Mouse (Mus musculus): ENCODE data around the gene Camsap1. TPM values are rescaled to one million over a fixed set of nuclear protein-coding genes. Genes with fewer than 3 reads are reported as not detected.

Camsap1 gene
- polyA plus RNA-seq, 1 experiment from 2014 or later: 7.3 TPM

GRCm38 (mm10) chr2:26017326-26017725 is 34.2 kb upstream of the Camsap1 start:
- 77% methylated on average over 4 of the region's 4 CpGs for WGBS
- H3K4me1 ChIP-seq (ENCODE audit: control insufficient read depth, insufficient read depth, low read length): peaks cover 9% of the 10 kb centered on the region
- no peak overlapping the region for H3K27ac ChIP-seq (ENCODE audit: low read length)
- no peak for ATAC-seq (ENCODE audit: insufficient read depth, low FRiP score)
- no peaks in the 10 kb centered on the region for H3K9me3 ChIP-seq (replicated peaks; ENCODE audit: control insufficient read depth, low read length)
- peaks cover 3% of the 10 kb centered on the region; the same call in 1 of the 2 replicates for H3K36me3 ChIP-seq (ENCODE audit: control insufficient read depth, insufficient read depth, low read length)
- no peaks in the 10 kb centered on the region for H3K27me3 ChIP-seq (ENCODE audit: control insufficient read depth, insufficient read depth, low read length)
- H3K4me2 ChIP-seq (ENCODE audit: low read depth, low read length): no peak overlapping the region
- no peak overlapping the region for H3K9ac ChIP-seq (ENCODE audit: low read length)
- H3K4me3 ChIP-seq (replicated peaks; ENCODE audit: low read length): no peak overlapping the region

GRCm38 (mm10) chr2:26013674-26014073 is 30.6 kb upstream of the Camsap1 start:
- no peaks in the 10 kb centered on the region for H3K9me3 ChIP-seq (replicated peaks; ENCODE audit: control insufficient read depth, low read length)
- H3K36me3 ChIP-seq (ENCODE audit: control insufficient read depth, insufficient read depth, low read length): peaks cover 13% of the 10 kb centered on the region; the same call in 1 of the 2 replicates
- peak; percentile 86 for ATAC-seq (ENCODE audit: insufficient read depth, low FRiP score)
- 73% methylated on average over 3 of the region's 3 CpGs for WGBS
- no peak overlapping the region for H3K4me3 ChIP-seq (replicated peaks; ENCODE audit: low read length)
- no peaks in the 10 kb centered on the region for H3K4me1 ChIP-seq (ENCODE audit: control insufficient read depth, insufficient read depth, low read length)
- H3K4me2 ChIP-seq (ENCODE audit: low read depth, low read length): no peak overlapping the region
- H3K9ac ChIP-seq (ENCODE audit: low read length): no peak overlapping the region
- H3K27me3 ChIP-seq (ENCODE audit: control insufficient read depth, insufficient read depth, low read length): no peaks in the 10 kb centered on the region
- H3K27ac ChIP-seq (ENCODE audit: low read length): no peak overlapping the region

- Histone ChIP-seq H3K9ac (ENCODE audit: low read length) (no peak overlapping the region), H3K4me1 (ENCODE audit: control insufficient read depth, insufficient read depth, low read length) (no peaks in the 10 kb centered on the region), H3K4me3 (replicated peaks; ENCODE audit: low read length) (no peak overlapping the region), H3K27me3 (ENCODE audit: control insufficient read depth, insufficient read depth, low read length) (no peaks in the 10 kb centered on the region), H3K9me3 (replicated peaks; ENCODE audit: control insufficient read depth, low read length) (no peaks in the 10 kb centered on the region), H3K4me2 (ENCODE audit: low read depth, low read length) (no peak overlapping the region), H3K27ac (ENCODE audit: low read length) (no peak overlapping the region), H3K36me3 (ENCODE audit: control insufficient read depth, insufficient read depth, low read length) (peaks cover 23% of the 10 kb centered on the region; the same call in 1 of the 2 replicates)
- WGBS: 63% methylated on average over 1 of the region's 1 CpGs
- ATAC-seq (ENCODE audit: insufficient read depth, low FRiP score): no peak
These were observed 28.3 kb upstream of the Camsap1 start for GRCm38 (mm10) chr2:26011420-26011819.

GRCm38 (mm10) chr2:26002001-26002400 is 18.9 kb upstream of the Camsap1 start:
- no peak for ATAC-seq (ENCODE audit: insufficient read depth, low FRiP score)
- peaks cover 12% of the 10 kb centered on the region; the same call in 1 of the 2 replicates for H3K36me3 ChIP-seq (ENCODE audit: control insufficient read depth, insufficient read depth, low read length)
- 90% methylated on average over 2 of the region's 2 CpGs for WGBS

GRCm38 (mm10) chr2:26001136-26001535 is 18.1 kb upstream of the Camsap1 start:
- Histone ChIP-seq H3K4me1 (ENCODE audit: control insufficient read depth, insufficient read depth, low read length) (no peaks in the 10 kb centered on the region), H3K27ac (ENCODE audit: low read length) (no peak overlapping the region), H3K4me2 (ENCODE audit: low read depth, low read length) (no peak overlapping the region), H3K9me3 (replicated peaks; ENCODE audit: control insufficient read depth, low read length) (no peaks in the 10 kb centered on the region), H3K4me3 (replicated peaks; ENCODE audit: low read length) (no peak overlapping the region), H3K36me3 (ENCODE audit: control insufficient read depth, insufficient read depth, low read length) (peaks cover 12% of the 10 kb centered on the region; the same call in 1 of the 2 replicates), H3K9ac (ENCODE audit: low read length) (no peak overlapping the region), H3K27me3 (ENCODE audit: control insufficient read depth, insufficient read depth, low read length) (no peaks in the 10 kb centered on the region)
- WGBS: 96% methylated on average over 5 of the region's 5 CpGs
- no peak for ATAC-seq (ENCODE audit: insufficient read depth, low FRiP score)

More at GRCm38 (mm10) chr2:26002001-26002400, 18.9 kb upstream of the Camsap1 start:
- Histone ChIP-seq H3K4me1 (ENCODE audit: control insufficient read depth, insufficient read depth, low read length) (no peaks in the 10 kb centered on the region), H3K9ac (ENCODE audit: low read length) (no peak overlapping the region), H3K27me3 (ENCODE audit: control insufficient read depth, insufficient read depth, low read length) (no peaks in the 10 kb centered on the region), H3K9me3 (replicated peaks; ENCODE audit: control insufficient read depth, low read length) (no peaks in the 10 kb centered on the region), H3K4me3 (replicated peaks; ENCODE audit: low read length) (no peak overlapping the region), H3K27ac (ENCODE audit: low read length) (no peak overlapping the region), H3K4me2 (ENCODE audit: low read depth, low read length) (no peak overlapping the region)

- H3K27ac ChIP-seq (ENCODE audit: low read length): no peak overlapping the region
- H3K9ac ChIP-seq (ENCODE audit: low read length): no peak overlapping the region
- H3K4me1 ChIP-seq (ENCODE audit: control insufficient read depth, insufficient read depth, low read length): no peaks in the 10 kb centered on the region
- H3K4me3 ChIP-seq (replicated peaks; ENCODE audit: low read length): no peak overlapping the region
- 81% methylated on average over 3 of the region's 3 CpGs for WGBS
- H3K4me2 ChIP-seq (ENCODE audit: low read depth, low read length): no peak overlapping the region
- H3K36me3 ChIP-seq (ENCODE audit: control insufficient read depth, insufficient read depth, low read length): peaks cover 8% of the 10 kb centered on the region; the same call in 1 of the 2 replicates
- H3K27me3 ChIP-seq (ENCODE audit: control insufficient read depth, insufficient read depth, low read length): no peaks in the 10 kb centered on the region
- ATAC-seq (ENCODE audit: insufficient read depth, low FRiP score): no peak
- H3K9me3 ChIP-seq (replicated peaks; ENCODE audit: control insufficient read depth, low read length): no peaks in the 10 kb centered on the region
These were observed 14.6 kb upstream of the Camsap1 start for GRCm38 (mm10) chr2:25997716-25998115.

- WGBS: 86% methylated on average over 3 of the region's 3 CpGs
- no peak for ATAC-seq (ENCODE audit: insufficient read depth, low FRiP score)
These were observed 11.7 kb upstream of the Camsap1 start for GRCm38 (mm10) chr2:25994791-25995190.

GRCm38 (mm10) chr2:25992285-25992684 is 9.2 kb upstream of the Camsap1 start:
- Histone ChIP-seq H3K27ac (ENCODE audit: low read length) (no peak overlapping the region), H3K4me1 (ENCODE audit: control insufficient read depth, insufficient read depth, low read length) (no peaks in the 10 kb centered on the region), H3K36me3 (ENCODE audit: control insufficient read depth, insufficient read depth, low read length) (no peaks in the 10 kb centered on the region), H3K4me3 (replicated peaks; ENCODE audit: low read length) (no peak overlapping the region), H3K27me3 (ENCODE audit: control insufficient read depth, insufficient read depth, low read length) (no peaks in the 10 kb centered on the region), H3K4me2 (ENCODE audit: low read depth, low read length) (no peak overlapping the region), H3K9ac (ENCODE audit: low read length) (no peak overlapping the region), H3K9me3 (replicated peaks; ENCODE audit: control insufficient read depth, low read length) (no peaks in the 10 kb centered on the region)
- ATAC-seq (ENCODE audit: insufficient read depth, low FRiP score): no peak
- 75% methylated on average over 2 of the region's 2 CpGs for WGBS

More at GRCm38 (mm10) chr2:25994791-25995190, 11.7 kb upstream of the Camsap1 start:
- H3K36me3 ChIP-seq (ENCODE audit: control insufficient read depth, insufficient read depth, low read length): peaks cover 8% of the 10 kb centered on the region; the same call in 1 of the 2 replicates
- no peak overlapping the region for H3K4me3 ChIP-seq (replicated peaks; ENCODE audit: low read length)
- no peak overlapping the region for H3K9ac ChIP-seq (ENCODE audit: low read length)
- H3K27ac ChIP-seq (ENCODE audit: low read length): no peak overlapping the region
- H3K4me1 ChIP-seq (ENCODE audit: control insufficient read depth, insufficient read depth, low read length): no peaks in the 10 kb centered on the region
- no peaks in the 10 kb centered on the region for H3K27me3 ChIP-seq (ENCODE audit: control insufficient read depth, insufficient read depth, low read length)
- H3K9me3 ChIP-seq (replicated peaks; ENCODE audit: control insufficient read depth, low read length): no peaks in the 10 kb centered on the region
- no peak overlapping the region for H3K4me2 ChIP-seq (ENCODE audit: low read depth, low read length)

GRCm38 (mm10) chr2:25989651-25990050 is 6.6 kb upstream of the Camsap1 start:
- no peak for ATAC-seq (ENCODE audit: insufficient read depth, low FRiP score)
- H3K9me3 ChIP-seq (replicated peaks; ENCODE audit: control insufficient read depth, low read length): no peaks in the 10 kb centered on the region
- H3K9ac ChIP-seq (ENCODE audit: low read length): no peak overlapping the region
- 85% methylated on average over 1 of the region's 1 CpGs for WGBS
- no peak overlapping the region for H3K4me2 ChIP-seq (ENCODE audit: low read depth, low read length)
- no peaks in the 10 kb centered on the region for H3K27me3 ChIP-seq (ENCODE audit: control insufficient read depth, insufficient read depth, low read length)
- H3K27ac ChIP-seq (ENCODE audit: low read length): no peak overlapping the region
- no peak overlapping the region for H3K4me3 ChIP-seq (replicated peaks; ENCODE audit: low read length)
- H3K36me3 ChIP-seq (ENCODE audit: control insufficient read depth, insufficient read depth, low read length): no peaks in the 10 kb centered on the region
- no peaks in the 10 kb centered on the region for H3K4me1 ChIP-seq (ENCODE audit: control insufficient read depth, insufficient read depth, low read length)
